Mouse (Mus musculus) erythroblast, embryonic 14.5 days (primary cell): ENCODE data around the gene Tchp.

ENCODE experiments used
- GATA1 ChIP-seq: IDR thresholded peaks from 2 replicates; pipeline ENCODE4 v1.6.1; 2012; ENCODE audit warnings: low read length, inconsistent platforms, mixed read lengths
- TAL1 ChIP-seq: IDR thresholded peaks from 3 replicates; pipeline ENCODE4 v1.6.1; 2012; ENCODE audit warnings: low read length, inconsistent platforms, mixed read lengths

GRCm38 (mm10) chr5:114666659-114667058 lies 40.9 kb upstream of the Tchp start:
- TF ChIP-seq GATA1: no peak
- no peak for TF ChIP-seq TAL1
